ENCODE assay signal across 8 mouse cellular contexts in genomic region chr13:23764324-23765171, GRCm38 (mm10). TPM values are rescaled to one million over a fixed set of nuclear protein-coding genes. Genes with fewer than 3 reads are reported as not detected.
DNase-seq lines count a peak whose midpoint lies in the region; ATAC-seq and TF ChIP-seq lines count a peak whose summit lies in the region.

No protein-coding gene starts in this region.

- TF ChIP-seq CTCF in E14TG2a.4 (conservative IDR thresholded peaks at IDR 0.05; ENCODE audit: low read length) = no peak
- no peak for TF ChIP-seq CTCF in liver, embryonic 14.5 days (IDR thresholded peaks at IDR 0.05; ENCODE audit: low read depth)

- peak overlapping the region; percentile 79 for H3K4me3 ChIP-seq in E14TG2a.4 (replicated peaks; ENCODE audit: low read length)
- peak overlapping the region; percentile 53 for H3K4me3 ChIP-seq in forebrain, embryonic 13.5 days
- peak overlapping the region; percentile 60 to 62 for H3K4me3 ChIP-seq in liver, embryonic 14.5 days (ENCODE audit: insufficient read depth in 1 of 2, low read depth in 2 of 2, low read length in 2 of 2)

- peak overlapping the region; percentile 85 for H3K27ac ChIP-seq in forebrain, embryonic 13.5 days
- peak overlapping the region; percentile 99 for H3K27ac ChIP-seq in liver, embryonic 14.5 days

- no peaks in the 10 kb centered on the region for H3K27me3 ChIP-seq in E14TG2a.4 (ENCODE audit: insufficient read depth, low read length)
- no peaks in the 10 kb centered on the region for H3K27me3 ChIP-seq in forebrain, embryonic 13.5 days
- H3K27me3 ChIP-seq in liver, embryonic 14.5 days (ENCODE audit: control insufficient read depth, insufficient read depth, low read length) = no peaks in the 10 kb centered on the region

- peak; percentile 48 for TF ChIP-seq EP300 in liver, embryonic 14.5 days (IDR thresholded peaks at IDR 0.05; ENCODE audit: low read depth)

- no peaks in the 10 kb centered on the region for H3K9me3 ChIP-seq in E14TG2a.4 (ENCODE audit: low read length)
- H3K9me3 ChIP-seq in forebrain, embryonic 13.5 days (replicated peaks) = no peaks in the 10 kb centered on the region
- no peaks in the 10 kb centered on the region for H3K9me3 ChIP-seq in liver, embryonic 14.5 days (ENCODE audit: control insufficient read depth, low read length)

- no peaks in the 10 kb centered on the region for H3K36me3 ChIP-seq in E14TG2a.4 (ENCODE audit: insufficient read depth, low read length)
- H3K36me3 ChIP-seq in forebrain, embryonic 13.5 days (ENCODE audit: poor library complexity, severe bottlenecking) = no peaks in the 10 kb centered on the region
- H3K36me3 ChIP-seq in liver, embryonic 14.5 days (replicated peaks; ENCODE audit: control insufficient read depth, insufficient read depth, low read depth) = no peaks in the 10 kb centered on the region

- peak overlapping the region; percentile 78 for H3K4me2 ChIP-seq in forebrain, embryonic 13.5 days
- H3K4me2 ChIP-seq in liver, embryonic 14.5 days (ENCODE audit: low read depth) = peak overlapping the region; percentile 88

- peak overlapping the region; percentile 80 for H3K9ac ChIP-seq in forebrain, embryonic 13.5 days
- H3K9ac ChIP-seq in liver, embryonic 14.5 days (replicated peaks) = peak overlapping the region; percentile 93

- WGBS in forebrain, embryonic 13.5 days = 34% methylated on average over 12 of the region's 12 CpGs
- 10% methylated on average over 12 of the region's 12 CpGs for WGBS in liver, embryonic 14.5 days (ENCODE audit: insufficient replicate concordance)

- no peak for ATAC-seq in forebrain, embryonic 13.5 days
- peak; percentile 12 for ATAC-seq in liver, embryonic 14.5 days (ENCODE audit: insufficient read depth)
- ATAC-seq in megakaryocyte-erythroid progenitor cell, adult 5-6 weeks (replicated peaks; ENCODE audit: low FRiP score, low TSS enrichment, poor library complexity, severe bottlenecking) = no peak

- peaks cover 32% of the 10 kb centered on the region for H3K4me1 ChIP-seq in E14TG2a.4 (replicated peaks; ENCODE audit: low read depth, low read length)
- peaks cover 30% of the 10 kb centered on the region for H3K4me1 ChIP-seq in forebrain, embryonic 13.5 days
- peaks cover 19 to 36% of the 10 kb centered on the region in 2 experiments for H3K4me1 ChIP-seq in liver, embryonic 14.5 days (replicated peaks; ENCODE audit: control insufficient read depth in 2 of 2, insufficient read depth in 2 of 2, low read length in 1 of 2)

- DNase-seq in heart, adult 11 months = peak; percentile 57
- no peak for DNase-seq in heart, adult 18-20 months
- DNase-seq in liver, embryonic 14.5 days (ENCODE audit: low read depth in 3 of 3, low spot score in 3 of 3) = peak in 2 of 3 experiments; percentile 68 to 82
- DNase-seq in right cerebral cortex, postnatal 25 days = no peak
- no peak for DNase-seq in lung, adult 18-20 months

RNA-seq across cellular contexts. Expression of gene Hist1h1a, which starts 1.1 kb away (rescaled TPM):
- total RNA-seq in heart, adult 18-20 months (2021) = 1 to 10 TPM; 4.3 to 5.4 TPM
- 4.6 and 6.0 TPM in 2 replicates for polyA plus RNA-seq in forebrain, embryonic 13.5 days (2015; fragmentation: Nextera tagmentation; extraction: Ambion mirVana)
- 7.6 and 11.9 TPM in 2 replicates for polyA plus RNA-seq in liver, embryonic 14.5 days (2012; rRNA removed)
- 6.3 and 7.4 TPM in 2 replicates for polyA plus RNA-seq in liver, embryonic 14.5 days (2014; fragmentation: Nextera tagmentation; extraction: Ambion mirVana)
- total RNA-seq in megakaryocyte-erythroid progenitor cell, adult 5-6 weeks (2014; fragmentation: Nextera tagmentation) = 324 and 695 TPM in 2 replicates
- total RNA-seq in megakaryocyte-erythroid progenitor cell, adult 5-6 weeks (2017) = 1,816 and 2,974 TPM in 2 replicates

RNA-seq across cellular contexts. Expression of gene Hist1h3a, which starts 2.4 kb away (rescaled TPM):
- total RNA-seq in heart, adult 18-20 months (2021) = 10 to 100 TPM in 1 of 2 experiments, 1 to 10 TPM in 1; 7.5 to 10.7 TPM
- polyA plus RNA-seq in forebrain, embryonic 13.5 days (2015; fragmentation: Nextera tagmentation; extraction: Ambion mirVana) = 6.3 and 7.2 TPM in 2 replicates
- polyA plus RNA-seq in liver, embryonic 14.5 days (2012; rRNA removed) = 36.1 and 49.8 TPM in 2 replicates
- polyA plus RNA-seq in liver, embryonic 14.5 days (2014; fragmentation: Nextera tagmentation; extraction: Ambion mirVana) = 5.8 and 7.5 TPM in 2 replicates
- 67.8 and 132 TPM in 2 replicates for total RNA-seq in megakaryocyte-erythroid progenitor cell, adult 5-6 weeks (2014; fragmentation: Nextera tagmentation)
- total RNA-seq in megakaryocyte-erythroid progenitor cell, adult 5-6 weeks (2017) = 285 and 495 TPM in 2 replicates

RNA-seq across cellular contexts. Expression of gene Hist1h4a, which starts 3.5 kb away (rescaled TPM):
- total RNA-seq in heart, adult 18-20 months (2021) = 1 to 10 TPM; 5.4 to 6.4 TPM
- polyA plus RNA-seq in forebrain, embryonic 13.5 days (2015; fragmentation: Nextera tagmentation; extraction: Ambion mirVana) = 0.64 and 1.1 TPM in 2 replicates
- 4.3 and 11.8 TPM in 2 replicates for polyA plus RNA-seq in liver, embryonic 14.5 days (2012; rRNA removed)
- polyA plus RNA-seq in liver, embryonic 14.5 days (2014; fragmentation: Nextera tagmentation; extraction: Ambion mirVana) = 0.57 and 0.78 TPM in 2 replicates
- total RNA-seq in megakaryocyte-erythroid progenitor cell, adult 5-6 weeks (2014; fragmentation: Nextera tagmentation) = 58.4 and 68.4 TPM in 2 replicates
- 328 and 432 TPM in 2 replicates for total RNA-seq in megakaryocyte-erythroid progenitor cell, adult 5-6 weeks (2017)

RNA-seq across cellular contexts. Expression of gene Trim38, which starts 5.2 kb away (rescaled TPM):
- under 1 TPM in 1 of 2 experiments, not detected in 1; 0.21 TPM for total RNA-seq in heart, adult 18-20 months (2021)
- 0.08 TPM in 1 of 2 replicates, not detected in the other for polyA plus RNA-seq in forebrain, embryonic 13.5 days (2015; fragmentation: Nextera tagmentation; extraction: Ambion mirVana)
- polyA plus RNA-seq in liver, embryonic 14.5 days (2012; rRNA removed) = 0.06 TPM in 1 of 2 replicates, not detected in the other
- polyA plus RNA-seq in liver, embryonic 14.5 days (2014; fragmentation: Nextera tagmentation; extraction: Ambion mirVana) = not detected in 2 replicates
- not detected in 2 replicates for total RNA-seq in megakaryocyte-erythroid progenitor cell, adult 5-6 weeks (2014; fragmentation: Nextera tagmentation)
- total RNA-seq in megakaryocyte-erythroid progenitor cell, adult 5-6 weeks (2017) = not detected in 2 replicates

RNA-seq across cellular contexts. Expression of gene Hist1h4b, which starts 7.7 kb away (rescaled TPM):
- total RNA-seq in heart, adult 18-20 months (2021) = 10 to 100 TPM in 1 of 2 experiments, 1 to 10 TPM in 1; 9.6 to 10.9 TPM
- polyA plus RNA-seq in forebrain, embryonic 13.5 days (2015; fragmentation: Nextera tagmentation; extraction: Ambion mirVana) = 5.7 and 6.1 TPM in 2 replicates
- 9.2 and 21.6 TPM in 2 replicates for polyA plus RNA-seq in liver, embryonic 14.5 days (2012; rRNA removed)
- 4.5 and 5.1 TPM in 2 replicates for polyA plus RNA-seq in liver, embryonic 14.5 days (2014; fragmentation: Nextera tagmentation; extraction: Ambion mirVana)
- 164 and 186 TPM in 2 replicates for total RNA-seq in megakaryocyte-erythroid progenitor cell, adult 5-6 weeks (2014; fragmentation: Nextera tagmentation)
- total RNA-seq in megakaryocyte-erythroid progenitor cell, adult 5-6 weeks (2017) = 396 and 733 TPM in 2 replicates

Comparison
In these comparisons a context has a peak if more than half of its experiments do, and no peak if none do; other contexts are left out.
1. DNase-seq: peak in heart, adult 11 months (single experiment) and liver, embryonic 14.5 days (2 of 3); none in heart, adult 18-20 months (0 of 2), right cerebral cortex, postnatal 25 days (single experiment) and lung, adult 18-20 months (0 of 2).
2. RNA of gene Hist1h1a, which starts 1.1 kb away (total RNA-seq): 324 to 2,974 TPM in megakaryocyte-erythroid progenitor cell, adult 5-6 weeks; 4.3 to 5.4 TPM in heart, adult 18-20 months; every median in the first group is over 10 times any median in the second.
3. RNA of gene Hist1h3a, which starts 2.4 kb away (total RNA-seq): 67.8 to 495 TPM in megakaryocyte-erythroid progenitor cell, adult 5-6 weeks; 7.5 to 10.7 TPM in heart, adult 18-20 months; every median in the first group is over 4 times any median in the second.
4. RNA of gene Hist1h4a, which starts 3.5 kb away (total RNA-seq): 58.4 to 432 TPM in megakaryocyte-erythroid progenitor cell, adult 5-6 weeks; 5.4 to 6.4 TPM in heart, adult 18-20 months; every median in the first group is over 4 times any median in the second.
5. Peak in every context shown above with its lines, with median percentiles within 50 percentile points of each other: H3K4me3 ChIP-seq.